Mouse (Mus musculus) liver, adult 2 months (tissue): ENCODE measurements around the gene Gm9922.

Experiments used
- CTCF ChIP-seq: fragments of 200-500 bp; IDR thresholded peaks from 2 replicates; pipeline ENCODE4 v1.5.1; 2011; ENCODE audit warnings: low read depth, low read length, control low read depth
- POLR2A ChIP-seq: fragments of 200-500 bp; IDR thresholded peaks from 2 replicates; pipeline ENCODE4 v1.6.1; 2011; ENCODE audit warnings: low read length, control low read depth; ENCODE audit not compliant: insufficient read depth; ENCODE audit errors: extremely low read depth

GRCm38 (mm10) chr14:101747811-101748210 is 18.2 kb upstream of the Gm9922 start:
- TF ChIP-seq CTCF (no peak), POLR2A (no peak)
